Mouse (Mus musculus) stomach, embryonic 14.5 days (tissue): ENCODE data around the gene Arfgap2. TPM values are rescaled to one million over a fixed set of nuclear protein-coding genes. Genes with fewer than 3 reads are reported as not detected.

Source experiments
- ATAC-seq: fragments of 200-750 bp; cut with Nextera tagmentation; 2 replicates; pipeline ENCODE4 v1.8.0; 2017; ENCODE audit warnings: low read depth, moderate TSS enrichment; ENCODE audit not compliant: insufficient number of reproducible peaks, insufficient read depth, low FRiP score
- H3K27ac ChIP-seq: fragments of 300-500 bp; sonication (generic); 2 replicates; pipeline ENCODE4 v1.5.1; 2014; ENCODE audit warnings: mild to moderate bottlenecking, low read length, moderate library complexity, mixed read lengths
- H3K27me3 ChIP-seq: fragments of 300-500 bp; sonication (generic); 2 replicates; pipeline ENCODE4 v1.6.1; 2014; ENCODE audit warnings: low read length, control low read depth, mixed read lengths; ENCODE audit not compliant: control insufficient read depth, insufficient read depth
- H3K36me3 ChIP-seq: fragments of 300-500 bp; sonication (generic); 2 replicates; pipeline ENCODE4 v1.6.1; 2014; ENCODE audit warnings: mild to moderate bottlenecking, control low read depth, low read length, moderate library complexity, mixed read lengths; ENCODE audit not compliant: control insufficient read depth, insufficient read depth
- H3K4me1 ChIP-seq: fragments of 300-500 bp; sonication (generic); 2 replicates; pipeline ENCODE4 v1.6.1; 2014; ENCODE audit warnings: low read length, control low read depth, mixed read lengths; ENCODE audit not compliant: control insufficient read depth, insufficient read depth
- H3K4me2 ChIP-seq: fragments of 300-500 bp; sonication (generic); replicated peaks from 2 replicates; pipeline ENCODE4 v1.6.1; 2014; ENCODE audit warnings: low read depth, low read length, control low read depth
- H3K4me3 ChIP-seq: fragments of 300-500 bp; sonication (generic); 2 replicates; pipeline ENCODE4 v1.5.1; 2014; ENCODE audit warnings: low read depth, low read length, control low read depth
- H3K9ac ChIP-seq: fragments of 300-500 bp; sonication (generic); replicated peaks from 2 replicates; pipeline ENCODE4 v1.6.1; 2014; ENCODE audit warnings: low read depth, mild to moderate bottlenecking, control low read depth, low read length, moderate library complexity, mixed read lengths
- H3K9me3 ChIP-seq: fragments of 300-500 bp; sonication (generic); 2 replicates; pipeline ENCODE4 v1.6.1; 2016; ENCODE audit warnings: low read depth, low read length, control low read depth; ENCODE audit not compliant: control insufficient read depth
- WGBS: fragments of 180-500 bp; shearing (Covaris S2); extraction: QIAGEN DNeasy Blood & Tissue Kit; methylation state at CpG from one replicate; pipeline ENCODE4 v1.1.7; 2014; 5-methylcytosine and 5-hydroxymethylcytosine counted together
- polyA plus RNA-seq: library from polyadenylated mRNA; unstranded; fragments of >200 nt; fragmentation: Nextera tagmentation; extraction: Ambion mirVana; gene quantifications from 2 replicates; pipeline ENCODE4 v1.2.1, GENCODE M21; 2014

Gene Arfgap2
- polyA plus RNA-seq, 1 experiment from 2014 or later, result 65.1 TPM

- 2% methylated on average over 22 of the region's 22 CpGs for WGBS
- Histone ChIP-seq H3K4me1 (peaks cover 15% of the 10 kb centered on the region), H3K27ac (peak overlapping the region; percentile 81), H3K36me3 (peaks cover 13% of the 10 kb centered on the region; the same call in 1 of the 2 replicates), H3K4me2 (peak overlapping the region; percentile 69), H3K4me3 (peak overlapping the region; percentile 67), H3K27me3 (no peaks in the 10 kb centered on the region; the same call in 1 of the 2 replicates), H3K9ac (peak overlapping the region; percentile 41), H3K9me3 (no peaks in the 10 kb centered on the region)
- ATAC-seq, result peak; percentile 76
Measured at GRCm38 (mm10) chr2:91257126-91257980, 7.4 kb upstream of the Arfgap2 start.

- Histone ChIP-seq H3K4me2 (peak overlapping the region; percentile 69), H3K27ac (peak overlapping the region; percentile 81)
- 47% methylated on average over 5 of the region's 5 CpGs for WGBS
Measured at GRCm38 (mm10) chr2:91258054-91258453, 6.7 kb upstream of the Arfgap2 start.

GRCm38 (mm10) chr2:91258830-91259229 lies 5.9 kb upstream of the Arfgap2 start:
- H3K4me3 ChIP-seq, result no peak overlapping the region
- H3K9ac ChIP-seq, result no peak overlapping the region
- no peak overlapping the region for H3K4me2 ChIP-seq
- no peak overlapping the region for H3K27ac ChIP-seq
- H3K36me3 ChIP-seq, result peaks cover 27% of the 10 kb centered on the region
- no peak for ATAC-seq
- H3K9me3 ChIP-seq, result no peaks in the 10 kb centered on the region
- 64% methylated on average over 1 of the region's 1 CpGs for WGBS
- peaks cover 15% of the 10 kb centered on the region for H3K4me1 ChIP-seq
- H3K27me3 ChIP-seq, result no peaks in the 10 kb centered on the region; the same call in 1 of the 2 replicates

More at GRCm38 (mm10) chr2:91258054-91258453, 6.7 kb upstream of the Arfgap2 start:
- H3K36me3 ChIP-seq, result peaks cover 20% of the 10 kb centered on the region
- H3K9me3 ChIP-seq, result no peaks in the 10 kb centered on the region
- peak overlapping the region; percentile 67 for H3K4me3 ChIP-seq
- H3K27me3 ChIP-seq, result no peaks in the 10 kb centered on the region; the same call in 1 of the 2 replicates
- H3K4me1 ChIP-seq, result peaks cover 15% of the 10 kb centered on the region
- H3K9ac ChIP-seq, result peak overlapping the region; percentile 41
- ATAC-seq, result no peak; the same call in 1 of the 2 replicates

GRCm38 (mm10) chr2:91259493-91259892 lies 5.3 kb upstream of the Arfgap2 start:
- Histone ChIP-seq H3K36me3 (peaks cover 27% of the 10 kb centered on the region), H3K4me1 (peaks cover 21% of the 10 kb centered on the region), H3K27ac (no peak overlapping the region), H3K9ac (no peak overlapping the region), H3K27me3 (no peaks in the 10 kb centered on the region; the same call in 1 of the 2 replicates), H3K9me3 (no peaks in the 10 kb centered on the region), H3K4me2 (no peak overlapping the region), H3K4me3 (no peak overlapping the region)
- 86% methylated on average over 1 of the region's 1 CpGs for WGBS
- no peak for ATAC-seq

- H3K27ac ChIP-seq, result peak overlapping the region; percentile 94
- no peaks in the 10 kb centered on the region for H3K9me3 ChIP-seq
- 84% methylated on average over 17 of the region's 17 CpGs for WGBS
- no peaks in the 10 kb centered on the region for H3K27me3 ChIP-seq
- peak overlapping the region; percentile 43 for H3K9ac ChIP-seq
- H3K36me3 ChIP-seq, result peaks cover 49% of the 10 kb centered on the region
- peak overlapping the region; percentile 87; the same call in 1 of the 2 replicates for H3K4me3 ChIP-seq
- no peak for ATAC-seq
- H3K4me2 ChIP-seq, result peak overlapping the region; percentile 58
- H3K4me1 ChIP-seq, result peaks cover 10% of the 10 kb centered on the region; the same call in 1 of the 2 replicates
Measured at GRCm38 (mm10) chr2:91263692-91264660, 798 bp upstream of the Arfgap2 start.

- Histone ChIP-seq H3K27ac (no peak overlapping the region), H3K27me3 (no peaks in the 10 kb centered on the region), H3K36me3 (peaks cover 67% of the 10 kb centered on the region), H3K9me3 (no peaks in the 10 kb centered on the region), H3K4me1 (peaks cover 10% of the 10 kb centered on the region; the same call in 1 of the 2 replicates), H3K9ac (no peak overlapping the region), H3K4me3 (no peak overlapping the region), H3K4me2 (no peak overlapping the region)
- 95% methylated on average over 3 of the region's 3 CpGs for WGBS
- ATAC-seq, result no peak
Measured at GRCm38 (mm10) chr2:91268042-91268441, 3.3 kb downstream of the Arfgap2 start.

- Histone ChIP-seq H3K4me3 (no peak overlapping the region), H3K4me1 (peaks cover 10% of the 10 kb centered on the region; the same call in 1 of the 2 replicates), H3K9me3 (no peaks in the 10 kb centered on the region), H3K4me2 (no peak overlapping the region), H3K27me3 (no peaks in the 10 kb centered on the region), H3K36me3 (peaks cover 67% of the 10 kb centered on the region), H3K9ac (no peak overlapping the region), H3K27ac (no peak overlapping the region)
- 75% methylated on average over 2 of the region's 2 CpGs for WGBS
- ATAC-seq, result no peak
Measured at GRCm38 (mm10) chr2:91268706-91269105, 3.9 kb downstream of the Arfgap2 start.

GRCm38 (mm10) chr2:91269687-91270133 lies 4.9 kb downstream of the Arfgap2 start:
- Histone ChIP-seq H3K36me3 (peaks cover 75% of the 10 kb centered on the region), H3K4me1 (peaks cover 4% of the 10 kb centered on the region; the same call in 1 of the 2 replicates), H3K27me3 (no peaks in the 10 kb centered on the region), H3K4me2 (no peak overlapping the region), H3K9me3 (no peaks in the 10 kb centered on the region), H3K9ac (no peak overlapping the region), H3K27ac (no peak overlapping the region), H3K4me3 (no peak overlapping the region)
- WGBS, result 96% methylated on average over 8 of the region's 8 CpGs
- no peak for ATAC-seq
